Mouse (Mus musculus) heart, embryonic 11.5 days (tissue): ENCODE data around the gene Fam84b. TPM values are rescaled to one million over a fixed set of nuclear protein-coding genes. Genes with fewer than 3 reads are reported as not detected.

Source experiments
- ATAC-seq: fragments of 200-750 bp; cut with Nextera tagmentation; replicated peaks from 2 replicates; pipeline ENCODE4 v1.8.0; 2017; ENCODE audit warnings: moderate library complexity; ENCODE audit not compliant: insufficient number of reproducible peaks, low FRiP score, low TSS enrichment
- H3K27ac ChIP-seq: fragments of 300-500 bp; sonication (generic); 2 replicates; pipeline ENCODE4 v1.5.1; 2014; ENCODE audit warnings: mild to moderate bottlenecking, low read depth, low read length
- H3K27me3 ChIP-seq: fragments of 300-500 bp; sonication (generic); 2 replicates; pipeline ENCODE4 v1.6.1; 2014; ENCODE audit warnings: mild to moderate bottlenecking, low read length, mixed read lengths; ENCODE audit not compliant: control insufficient read depth, insufficient read depth
- H3K36me3 ChIP-seq: fragments of 300-500 bp; sonication (generic); 2 replicates; pipeline ENCODE4 v1.6.1; 2014; ENCODE audit warnings: mild to moderate bottlenecking, low read length, moderate library complexity, mixed read lengths; ENCODE audit not compliant: control insufficient read depth, insufficient read depth
- H3K4me1 ChIP-seq: fragments of 300-500 bp; sonication (generic); 2 replicates; pipeline ENCODE4 v1.6.1; 2014; ENCODE audit warnings: low read length; ENCODE audit not compliant: control insufficient read depth, insufficient read depth
- H3K4me2 ChIP-seq: fragments of 300-500 bp; sonication (generic); 2 replicates; pipeline ENCODE4 v1.6.1; 2014; ENCODE audit warnings: mild to moderate bottlenecking, moderate library complexity
- H3K4me3 ChIP-seq: fragments of 300-500 bp; sonication (generic); 2 replicates; pipeline ENCODE4 v1.5.1; 2014; ENCODE audit warnings: low read depth, low read length
- H3K9ac ChIP-seq: fragments of 300-500 bp; sonication (generic); 2 replicates; pipeline ENCODE4 v1.6.1; 2014; ENCODE audit warnings: mild to moderate bottlenecking, low read depth, low read length, moderate library complexity
- H3K9me3 ChIP-seq: fragments of 300-500 bp; sonication (generic); replicated peaks from 2 replicates; pipeline ENCODE4 v1.6.1; 2016; ENCODE audit warnings: low read length; ENCODE audit not compliant: control insufficient read depth
- WGBS: fragments of 180-500 bp; shearing (Covaris S2); extraction: QIAGEN DNeasy Blood & Tissue Kit; methylation state at CpG from one replicate; pipeline ENCODE4 v1.1.7; 2014; ENCODE audit not compliant: insufficient replicate concordance; 5-methylcytosine and 5-hydroxymethylcytosine counted together
- polyA plus RNA-seq: library from polyadenylated mRNA; unstranded; fragments of >200 nt; fragmentation: Nextera tagmentation; extraction: Ambion mirVana; gene quantifications from 2 replicates; pipeline ENCODE4 v1.2.1, GENCODE M21; 2014

The Fam84b gene
- polyA plus RNA-seq, 1 experiment from 2014 or later, result 13.0 TPM

- Histone ChIP-seq H3K36me3 (no peaks in the 10 kb centered on the region), H3K9me3 (no peaks in the 10 kb centered on the region; the same call in 1 of the 2 replicates), H3K4me2 (no peak overlapping the region), H3K4me3 (no peak overlapping the region), H3K4me1 (no peaks in the 10 kb centered on the region), H3K27ac (no peak overlapping the region), H3K27me3 (no peaks in the 10 kb centered on the region), H3K9ac (no peak overlapping the region)
- ATAC-seq, result no peak
- 71% methylated on average over 1 of the region's 1 CpGs for WGBS
These were observed 64.5 kb downstream of the Fam84b start for GRCm38 (mm10) chr15:60789084-60789483.

GRCm38 (mm10) chr15:60783761-60784160 lies 69.8 kb downstream of the Fam84b start:
- Histone ChIP-seq H3K27me3 (no peaks in the 10 kb centered on the region), H3K27ac (no peak overlapping the region), H3K4me2 (no peak overlapping the region), H3K4me3 (no peak overlapping the region), H3K36me3 (no peaks in the 10 kb centered on the region), H3K4me1 (no peaks in the 10 kb centered on the region), H3K9ac (no peak overlapping the region), H3K9me3 (no peaks in the 10 kb centered on the region)
- ATAC-seq, result no peak
- 87% methylated on average over 2 of the region's 2 CpGs for WGBS

GRCm38 (mm10) chr15:60779531-60779973 lies 74.0 kb downstream of the Fam84b start:
- Histone ChIP-seq H3K4me2 (no peak overlapping the region), H3K36me3 (no peaks in the 10 kb centered on the region), H3K27ac (no peak overlapping the region), H3K9me3 (no peaks in the 10 kb centered on the region), H3K4me1 (no peaks in the 10 kb centered on the region), H3K27me3 (no peaks in the 10 kb centered on the region), H3K4me3 (no peak overlapping the region), H3K9ac (no peak overlapping the region)
- ATAC-seq, result no peak
- WGBS, result 91% methylated on average over 1 of the region's 1 CpGs

GRCm38 (mm10) chr15:60779063-60779462 lies 74.5 kb downstream of the Fam84b start:
- Histone ChIP-seq H3K27me3 (no peaks in the 10 kb centered on the region), H3K9me3 (no peaks in the 10 kb centered on the region), H3K9ac (no peak overlapping the region), H3K36me3 (no peaks in the 10 kb centered on the region), H3K4me3 (no peak overlapping the region), H3K4me2 (no peak overlapping the region), H3K4me1 (no peaks in the 10 kb centered on the region), H3K27ac (no peak overlapping the region)
- no peak for ATAC-seq
- 83% methylated on average over 4 of the region's 4 CpGs for WGBS

Other genes starting within 250 kb of the Fam84b start
- not detected in 2 replicates for gene A1bg, start 69.2 kb upstream of the Fam84b start, polyA plus RNA-seq